ENCODE assay signal across 16 mouse cellular contexts in the genomic region with DNA sequence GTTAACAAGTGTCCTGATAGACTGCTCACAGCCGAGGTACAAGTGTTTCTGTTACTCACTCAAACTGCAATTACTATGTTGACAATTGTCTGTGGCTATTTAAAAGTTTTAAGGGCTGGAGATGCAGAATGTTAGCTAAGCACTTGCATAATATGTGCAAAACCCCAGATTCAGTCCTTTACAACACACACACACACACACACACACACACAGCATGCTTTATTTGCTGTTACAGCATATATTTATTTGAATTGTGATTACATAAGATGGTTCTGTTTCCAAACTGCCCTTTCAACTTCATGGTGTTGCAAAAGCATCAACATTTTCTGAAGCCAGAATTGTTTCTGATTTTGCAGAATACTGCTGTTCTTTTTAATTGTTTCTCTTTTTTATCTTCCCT. TPM values are rescaled to one million over a fixed set of nuclear protein-coding genes. Genes with fewer than 3 reads are reported as not detected.
"Had no signal": no experiment of that assay in that cellular context is flagged by ENCODE, and none has a peak within 500 bp of the region (broad histone marks: within the 10 kb centered on the region; RNA-seq: fewer than 3 reads in every experiment).

No protein-coding gene starts in this region.

RNA-seq across cellular contexts. Expression of gene Tcte3, which starts 9.1 kb away (rescaled TPM):
- total RNA-seq: heart, adult 8-10 months; heart, postnatal 25 days; heart, postnatal 36 days; hematopoietic stem cell, adult 5-6 weeks; hindbrain, postnatal 0 days had no signal
- polyA plus RNA-seq: heart, embryonic 16.5 days; heart, postnatal 0 days; hindbrain, embryonic 11.5 days; hindbrain, embryonic 12.5 days; hindbrain, embryonic 13.5 days; hindbrain, embryonic 14.5 days; kidney, adult 2 months; kidney, embryonic 14.5 days; kidney, embryonic 15.5 days; kidney, postnatal 0 days; large intestine, adult 2 months had no signal
